Mouse (Mus musculus) intestine, postnatal 0 days (tissue): ENCODE results near the gene Tmem14a. TPM values are rescaled to one million over a fixed set of nuclear protein-coding genes. Genes with fewer than 3 reads are reported as not detected.
"Not testable (repeated sequence)": the region's sequence is repeated elsewhere in the genome, so short reads cannot be mapped to it uniquely, and the experiment has no call there.

Experiments
- ATAC-seq: fragments of 200-750 bp; cut with Nextera tagmentation; 2 replicates; pipeline ENCODE4 v1.8.0; 2017; ENCODE audit warnings: mild to moderate bottlenecking, moderate TSS enrichment, moderate library complexity
- H3K27ac ChIP-seq: fragments of 300-500 bp; sonication (generic); 2 replicates; pipeline ENCODE4 v1.5.1; 2014; ENCODE audit warnings: mild to moderate bottlenecking, low read depth, low read length, moderate library complexity
- H3K27me3 ChIP-seq: fragments of 300-500 bp; sonication (generic); replicated peaks from 2 replicates; pipeline ENCODE4 v1.6.1; 2014; ENCODE audit warnings: low read length, mixed read lengths; ENCODE audit not compliant: control insufficient read depth, insufficient read depth
- H3K36me3 ChIP-seq: fragments of 300-500 bp; sonication (generic); 2 replicates; pipeline ENCODE4 v1.6.1; 2014; ENCODE audit warnings: mild to moderate bottlenecking, moderate library complexity; ENCODE audit not compliant: control insufficient read depth, insufficient read depth
- H3K4me1 ChIP-seq: fragments of 300-500 bp; sonication (generic); replicated peaks from 2 replicates; pipeline ENCODE4 v1.6.1; 2014; ENCODE audit warnings: antibody characterized with exemption, low read length, mixed read lengths; ENCODE audit not compliant: control insufficient read depth, insufficient read depth
- H3K4me2 ChIP-seq: fragments of 300-500 bp; sonication (generic); replicated peaks from 2 replicates; pipeline ENCODE4 v1.6.1; 2014; ENCODE audit warnings: low read depth, mild to moderate bottlenecking, moderate library complexity
- H3K4me3 ChIP-seq: fragments of 300-500 bp; sonication (generic); 2 replicates; pipeline ENCODE4 v1.5.1; 2014; ENCODE audit warnings: low read depth, low read length
- H3K9ac ChIP-seq: fragments of 300-500 bp; sonication (generic); 2 replicates; pipeline ENCODE4 v1.6.1; 2014; ENCODE audit warnings: mild to moderate bottlenecking, low read depth, low read length
- H3K9me3 ChIP-seq: fragments of 300-500 bp; sonication (generic); 2 replicates; pipeline ENCODE4 v1.6.1; 2016; ENCODE audit warnings: mixed run types; ENCODE audit not compliant: control insufficient read depth
- CTCF ChIP-seq: sonication (generic); IDR thresholded peaks from 2 replicates; pipeline ENCODE4 v1.5.1; 2016; ENCODE audit warnings: low read depth, mild to moderate bottlenecking, control low read depth, antibody characterized with exemption, moderate library complexity
- WGBS: fragments of 180-500 bp; shearing (Covaris S2); extraction: QIAGEN DNeasy Blood & Tissue Kit; methylation state at CpG from one replicate; pipeline ENCODE4 v1.1.7; 2014; 5-methylcytosine and 5-hydroxymethylcytosine counted together
- polyA plus RNA-seq: library from polyadenylated mRNA; unstranded; fragments of >200 nt; fragmentation: Nextera tagmentation; extraction: Ambion mirVana; gene quantifications from 2 replicates; pipeline ENCODE4 v1.2.1, GENCODE M21; 2015

Tmem14a gene
- polyA plus RNA-seq, 1 experiment from 2014 or later: 10.0 TPM

- Histone ChIP-seq H3K4me2 (no peak overlapping the region), H3K4me1 (0 out of 2 replicates have a peak, but pooled peaks cover 5% of the 10 kb centered on the region), H3K36me3 (no peaks in the 10 kb centered on the region; the same call in 1 of the 2 replicates), H3K9ac (no peak overlapping the region), H3K27me3 (no peaks in the 10 kb centered on the region), H3K9me3 (no peaks in the 10 kb centered on the region), H3K4me3 (no peak overlapping the region), H3K27ac (no peak overlapping the region)
- TF ChIP-seq CTCF: no peak
- WGBS: 78% methylated on average over 1 of the region's 1 CpGs
- ATAC-seq: no peak
Observed at GRCm38 (mm10) chr1:21253303-21253650, 34.9 kb downstream of the Tmem14a start.

- H3K9ac ChIP-seq: no peak overlapping the region
Observed at GRCm38 (mm10) chr1:21253856-21254255, 35.5 kb downstream of the Tmem14a start.

GRCm38 (mm10) chr1:21255625-21256345 is 37.4 kb downstream of the Tmem14a start:
- ATAC-seq: peak; percentile 87
- 71% methylated on average over 7 of the region's 7 CpGs for WGBS
- TF ChIP-seq CTCF: no peak

More at GRCm38 (mm10) chr1:21253856-21254255, 35.5 kb downstream of the Tmem14a start:
- ATAC-seq: no peak
- Histone ChIP-seq H3K4me3 (no peak overlapping the region), H3K4me2 (no peak overlapping the region), H3K9me3 (no peaks in the 10 kb centered on the region), H3K4me1 (0 out of 2 replicates have a peak, but pooled peaks cover 5% of the 10 kb centered on the region), H3K27ac (no peak overlapping the region), H3K36me3 (no peaks in the 10 kb centered on the region; the same call in 1 of the 2 replicates), H3K27me3 (no peaks in the 10 kb centered on the region)
- WGBS: 77% methylated on average over 4 of the region's 4 CpGs
- no peak for TF ChIP-seq CTCF

GRCm38 (mm10) chr1:21256391-21256790 is 38.0 kb downstream of the Tmem14a start:
- WGBS: 51% methylated on average over 3 of the region's 3 CpGs
- H3K36me3 ChIP-seq: no peaks in the 10 kb centered on the region; the same call in 1 of the 2 replicates

More at GRCm38 (mm10) chr1:21255625-21256345, 37.4 kb downstream of the Tmem14a start:
- Histone ChIP-seq H3K27me3 (no peaks in the 10 kb centered on the region), H3K4me1 (0 out of 2 replicates have a peak, but pooled peaks cover 5% of the 10 kb centered on the region), H3K4me3 (no peak overlapping the region), H3K9me3 (no peaks in the 10 kb centered on the region), H3K36me3 (no peaks in the 10 kb centered on the region; the same call in 1 of the 2 replicates), H3K4me2 (no peak overlapping the region), H3K27ac (no peak overlapping the region), H3K9ac (no peak overlapping the region)

GRCm38 (mm10) chr1:21256871-21257270 is 38.5 kb downstream of the Tmem14a start:
- Histone ChIP-seq H3K4me3 (no peak overlapping the region), H3K9ac (no peak overlapping the region), H3K27ac (no peak overlapping the region), H3K4me2 (no peak overlapping the region), H3K4me1 (0 out of 2 replicates have a peak, but pooled peaks cover 5% of the 10 kb centered on the region), H3K27me3 (no peaks in the 10 kb centered on the region), H3K9me3 (no peaks in the 10 kb centered on the region), H3K36me3 (no peaks in the 10 kb centered on the region; the same call in 1 of the 2 replicates)
- no peak for ATAC-seq
- WGBS: 75% methylated on average over 5 of the region's 5 CpGs
- no peak for TF ChIP-seq CTCF

More at GRCm38 (mm10) chr1:21256391-21256790, 38.0 kb downstream of the Tmem14a start:
- Histone ChIP-seq H3K9ac (no peak overlapping the region), H3K4me2 (no peak overlapping the region), H3K4me3 (no peak overlapping the region), H3K4me1 (0 out of 2 replicates have a peak, but pooled peaks cover 5% of the 10 kb centered on the region), H3K9me3 (no peaks in the 10 kb centered on the region), H3K27me3 (no peaks in the 10 kb centered on the region), H3K27ac (no peak overlapping the region)
- ATAC-seq: no peak
- no peak for TF ChIP-seq CTCF

GRCm38 (mm10) chr1:21259981-21260380 is 41.6 kb downstream of the Tmem14a start:
- ATAC-seq, H3K4me1 ChIP-seq, H3K4me3 ChIP-seq, H3K27me3 ChIP-seq, H3K4me2 ChIP-seq, H3K9ac ChIP-seq, H3K9me3 ChIP-seq, H3K27ac ChIP-seq, H3K36me3 ChIP-seq: not testable (repeated sequence)
- 77% methylated on average over 8 of the region's 8 CpGs for WGBS
